Mouse (Mus musculus) G1E (cell line): ENCODE data around the gene Ptdss2. TPM values are rescaled to one million over a fixed set of nuclear protein-coding genes. Genes with fewer than 3 reads are reported as not detected.

Experiments used
- ATAC-seq: 2 replicates; pipeline ENCODE4 v1.8.0; 2016; ENCODE audit warnings: mild to moderate bottlenecking; ENCODE audit not compliant: insufficient number of reproducible peaks, poor library complexity, low FRiP score, severe bottlenecking; ENCODE audit errors: extremely low read depth
- DNase-seq: peaks from one replicate; pipeline ENCODE4 v3.0.0; 2012; ENCODE audit warnings: low spot score
- H3K27me3 ChIP-seq: 2 replicates; pipeline ENCODE4 v1.6.1; 2012; ENCODE audit warnings: mild to moderate bottlenecking, low read length, inconsistent platforms; ENCODE audit not compliant: insufficient read depth
- H3K36me3 ChIP-seq: replicated peaks from 2 replicates; pipeline ENCODE3; 2012; ENCODE audit warnings: mild to moderate bottlenecking, inconsistent platforms
- H3K4me1 ChIP-seq: 2 replicates; pipeline ENCODE4 v1.6.1; 2012; ENCODE audit warnings: low read depth, low read length, inconsistent platforms, mixed read lengths; ENCODE audit not compliant: insufficient read depth
- H3K4me3 ChIP-seq: 2 replicates; pipeline ENCODE4 v1.5.1; 2012; ENCODE audit warnings: low read depth, mild to moderate bottlenecking, inconsistent platforms, low read length, moderate library complexity, mixed read lengths
- H3K9me3 ChIP-seq: replicated peaks from 2 replicates; pipeline ENCODE4 v1.6.1; 2012; ENCODE audit warnings: inconsistent platforms
- CTCF ChIP-seq: IDR thresholded peaks from 2 replicates; pipeline ENCODE4 v1.5.1; 2012; ENCODE audit warnings: low read depth, low read length, inconsistent platforms, mixed read lengths
- GATA1 ChIP-seq: IDR thresholded peaks from 2 replicates; pipeline ENCODE4 v1.6.1; 2012; ENCODE audit warnings: borderline replicate concordance, low read length, inconsistent platforms, mixed read lengths
- GATA2 ChIP-seq: IDR thresholded peaks from 2 replicates; pipeline ENCODE4 v1.6.1; 2012; ENCODE audit warnings: low read depth, low read length, inconsistent platforms, borderline replicate concordance
- POLR2AphosphoS5 ChIP-seq: IDR thresholded peaks from 2 replicates; pipeline ENCODE4 v1.6.1; 2012; ENCODE audit warnings: low read depth, low read length, inconsistent platforms; ENCODE audit not compliant: insufficient replicate concordance
- TAL1 ChIP-seq: conservative IDR thresholded peaks from 2 replicates; pipeline ENCODE4 v1.6.1; 2012; ENCODE audit warnings: low read depth, low read length, inconsistent platforms, mixed read lengths
- polyA plus RNA-seq: library from polyadenylated mRNA; stranded (reverse); fragments of >175 nt; gene quantifications from 2 replicates; pipeline ENCODE4 v1.2.3, GENCODE M21; 2012
- total RNA-seq, 2 experiments: library from RNA; stranded (forward) in 1 of 2; stranded (reverse) in 1 of 2; fragments of 200-1000 nt in 1 of 2; fragments of >200 nt in 1 of 2; fragmentation: Nextera tagmentation in 1 of 2; gene quantifications; 2 replicates each; pipeline ENCODE4 v1.2.3; 2014 to 2017

Gene Ptdss2
- total and polyA plus RNA-seq, 3 experiments, result 4.5 to 43.3 (median 29.4) TPM

DNA sequence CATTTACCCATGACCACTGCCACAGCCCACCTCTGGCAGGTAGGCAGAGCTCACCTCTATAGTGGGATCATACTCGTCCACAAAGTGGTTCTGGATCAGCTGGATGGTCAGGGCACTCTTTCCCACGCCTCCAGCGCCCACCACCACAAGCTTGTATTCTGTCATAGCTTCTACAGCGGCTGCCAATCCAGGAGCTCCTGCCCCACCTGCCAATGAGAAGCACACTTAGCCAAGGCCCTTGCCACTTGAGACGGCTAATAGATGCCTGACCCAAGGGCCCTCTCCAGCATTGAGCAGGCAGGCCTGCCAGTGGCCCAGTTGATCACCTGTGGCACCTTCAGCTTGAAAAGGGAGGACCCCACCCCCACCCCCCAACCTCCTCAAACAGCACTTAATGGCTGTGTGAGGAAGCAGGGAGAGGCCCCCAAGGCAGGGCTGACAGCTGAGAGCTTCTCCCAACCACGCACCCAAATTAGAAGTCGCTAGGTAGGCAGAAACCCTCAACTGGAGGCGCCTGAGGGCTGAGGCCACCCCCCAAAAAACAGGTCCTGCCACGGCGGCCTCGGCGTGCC, 70.7 kb downstream of the Ptdss2 start:
- no peaks in the 10 kb centered on the region for H3K9me3 ChIP-seq
- peaks cover 54% of the 10 kb centered on the region for H3K36me3 ChIP-seq
- H3K27me3 ChIP-seq, result no peaks in the 10 kb centered on the region
- peak; percentile 15 for DNase-seq
- H3K4me1 ChIP-seq, result peaks cover 62% of the 10 kb centered on the region
- H3K4me3 ChIP-seq, result peak overlapping the region; percentile 89
- TF ChIP-seq POLR2AphosphoS5 (no peak), CTCF (no peak), TAL1 (no peak), GATA2 (no peak), GATA1 (no peak)
- ATAC-seq, result no peak

DNA sequence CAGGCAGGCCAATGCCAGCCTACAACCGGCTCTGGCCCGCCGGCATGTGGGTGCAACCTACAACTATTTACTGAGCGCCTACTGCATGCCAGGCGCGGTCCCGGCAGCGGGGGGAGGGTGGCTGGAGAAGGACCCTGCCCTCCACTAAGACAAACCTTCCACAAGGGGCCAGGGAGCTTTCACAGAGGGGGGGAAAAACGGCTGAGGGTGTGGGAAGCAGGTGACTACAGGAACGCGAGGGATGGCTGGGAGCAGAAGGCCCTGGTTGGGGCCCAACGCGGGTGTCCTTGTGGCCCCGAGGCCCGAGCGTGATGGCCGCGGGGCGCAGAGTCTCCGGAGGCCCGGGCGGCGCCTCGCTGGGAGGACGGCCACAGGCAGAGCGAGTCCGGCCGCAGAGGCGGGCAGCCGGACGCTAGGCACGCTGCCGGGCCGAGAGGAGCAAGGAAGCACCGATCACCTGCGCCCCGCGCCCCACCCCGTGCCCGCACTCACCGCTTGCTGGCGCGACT, 71.2 kb downstream of the Ptdss2 start:
- DNase-seq (peak; percentile 39), ATAC-seq (no peak)
- Histone ChIP-seq H3K36me3 (peaks cover 52% of the 10 kb centered on the region), H3K27me3 (no peaks in the 10 kb centered on the region; the same call in 1 of the 2 replicates), H3K4me1 (peaks cover 62% of the 10 kb centered on the region), H3K4me3 (peak overlapping the region; percentile 89), H3K9me3 (no peaks in the 10 kb centered on the region)
- no peak for TF ChIP-seq TAL1
- no peak for TF ChIP-seq CTCF
- TF ChIP-seq GATA2, result no peak
- TF ChIP-seq POLR2AphosphoS5, result no peak
- no peak for TF ChIP-seq GATA1

GRCm38 (mm10) chr7:141193948-141194347, 71.8 kb downstream of the Ptdss2 start, which contains the start of the genes Hras and Lrrc56:
Hras (minus strand) TSS chr7:141194005.
Lrrc56 (plus strand) TSS chr7:141194157.
- DNase-seq (peak; percentile 95), ATAC-seq (peak; percentile 97)
- TF ChIP-seq GATA2 (no peak), CTCF (no peak), GATA1 (no peak), TAL1 (no peak), POLR2AphosphoS5 (no peak)
- H3K9me3 ChIP-seq, result no peaks in the 10 kb centered on the region
- no peaks in the 10 kb centered on the region; the same call in 1 of the 2 replicates for H3K27me3 ChIP-seq
- H3K4me3 ChIP-seq, result peak within 1 kb of the TSS; percentile 89
- peaks cover 47% of the 10 kb centered on the region for H3K36me3 ChIP-seq
- peaks cover 62% of the 10 kb centered on the region for H3K4me1 ChIP-seq

DNA sequence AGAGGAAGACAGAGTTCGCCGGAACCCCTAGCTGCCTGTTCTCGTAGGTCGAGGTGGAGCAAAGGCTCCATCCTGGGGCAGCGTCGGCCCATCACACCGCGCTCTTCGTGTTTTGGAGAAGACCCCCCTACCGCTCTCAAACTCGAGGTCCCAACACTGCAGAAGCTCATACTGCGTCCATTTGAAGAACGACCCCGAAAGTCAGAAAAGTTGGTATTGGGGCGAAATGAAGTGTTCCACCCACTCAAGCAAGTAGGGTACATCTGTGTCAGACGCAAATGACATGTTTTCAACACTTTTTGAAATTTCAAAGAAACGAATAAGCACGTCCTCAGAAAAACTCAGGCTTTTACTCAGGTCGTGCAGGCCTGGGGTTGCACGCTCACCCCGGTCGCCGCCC, 72.2 kb downstream of the Ptdss2 start:
- TF ChIP-seq TAL1, result no peak
- TF ChIP-seq CTCF, result no peak
- no peaks in the 10 kb centered on the region for H3K9me3 ChIP-seq
- ATAC-seq (peak; percentile 25; the same call in 1 of the 2 replicates), DNase-seq (no peak)
- peak overlapping the region; percentile 89 for H3K4me3 ChIP-seq
- H3K36me3 ChIP-seq, result peaks cover 43% of the 10 kb centered on the region
- H3K27me3 ChIP-seq, result no peaks in the 10 kb centered on the region; the same call in 1 of the 2 replicates
- peaks cover 59% of the 10 kb centered on the region for H3K4me1 ChIP-seq

- H3K4me1 ChIP-seq, result peaks cover 56% of the 10 kb centered on the region
- H3K9me3 ChIP-seq, result no peaks in the 10 kb centered on the region
- peak; percentile 70 for DNase-seq
- peak; percentile 32 for ATAC-seq
- TF ChIP-seq TAL1, result no peak
- no peak for TF ChIP-seq POLR2AphosphoS5
- TF ChIP-seq GATA2, result no peak
- TF ChIP-seq CTCF, result no peak
- TF ChIP-seq GATA1, result no peak
- H3K36me3 ChIP-seq, result peaks cover 39% of the 10 kb centered on the region
- peak overlapping the region; percentile 89 for H3K4me3 ChIP-seq
- H3K27me3 ChIP-seq, result peaks cover 2% of the 10 kb centered on the region; the same call in 1 of the 2 replicates
Measured at GRCm38 (mm10) chr7:141194830-141195229, 72.6 kb downstream of the Ptdss2 start.

DNA sequence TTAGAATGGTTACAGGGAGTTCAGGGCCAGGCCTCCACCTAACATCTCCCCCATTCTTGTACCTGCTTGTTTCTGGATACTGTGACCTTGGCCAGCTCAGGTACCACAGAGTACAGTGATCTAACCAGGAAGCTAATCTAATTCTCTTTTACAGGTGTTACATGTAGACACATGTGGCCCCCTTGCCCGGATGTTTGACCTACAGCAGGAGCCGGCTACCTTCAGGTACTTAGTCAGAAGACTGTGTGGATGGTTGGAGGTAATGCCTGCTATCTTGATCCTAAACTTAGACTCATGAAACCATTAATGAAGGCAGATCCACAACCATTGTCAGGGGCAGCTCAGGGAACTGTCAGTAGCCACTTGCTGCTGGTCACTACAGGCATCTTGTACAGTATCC, 73.6 kb downstream of the Ptdss2 start:
- Histone ChIP-seq H3K4me3 (no peak overlapping the region), H3K9me3 (no peaks in the 10 kb centered on the region)

More for the DNA sequence above, 73.6 kb downstream of the Ptdss2 start:
- Histone ChIP-seq H3K27me3 (peaks cover 2% of the 10 kb centered on the region; the same call in 1 of the 2 replicates), H3K36me3 (peaks cover 29% of the 10 kb centered on the region), H3K4me1 (peaks cover 48% of the 10 kb centered on the region)
- TF ChIP-seq TAL1, result no peak
- no peak for TF ChIP-seq GATA1
- no peak for TF ChIP-seq CTCF
- TF ChIP-seq GATA2, result no peak
- TF ChIP-seq POLR2AphosphoS5, result no peak
- ATAC-seq (no peak), DNase-seq (no peak)
